ENCODE assay signal across 27 mouse cellular contexts in the genomic region with DNA sequence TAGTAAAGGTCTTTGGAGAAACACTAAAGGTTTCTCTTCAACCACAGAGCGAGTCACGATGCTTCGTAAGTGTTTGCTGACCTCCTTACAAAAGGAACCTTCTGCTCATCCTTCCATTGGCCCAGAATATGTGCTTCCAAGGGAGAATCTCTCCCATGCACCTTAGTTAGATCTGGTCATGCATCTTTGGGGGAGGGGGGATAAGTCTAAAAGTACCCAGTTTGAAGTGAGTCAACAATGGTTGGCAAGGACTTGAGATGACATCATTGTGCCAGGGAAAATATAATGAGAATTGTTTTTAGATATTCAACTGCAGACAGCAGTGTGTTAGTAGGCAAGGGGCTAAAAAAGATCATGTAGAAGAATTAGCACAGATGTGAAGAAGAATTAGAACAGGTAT.
"Had no signal": no experiment of that assay in that cellular context is flagged by ENCODE, and none has a peak within 500 bp of the region (broad histone marks: within the 10 kb centered on the region; RNA-seq: fewer than 3 reads in every experiment).

No protein-coding gene starts in this region.

- ATAC-seq: forebrain, embryonic 13.5 days; forebrain, embryonic 14.5 days; forebrain, embryonic 15.5 days; forebrain, embryonic 16.5 days; forebrain, postnatal 0 days had no signal

- H3K9me3 ChIP-seq: embryonic facial prominence, embryonic 10.5 days; embryonic facial prominence, embryonic 12.5 days; embryonic facial prominence, embryonic 13.5 days; embryonic facial prominence, embryonic 15.5 days; forebrain, embryonic 10.5 days; forebrain, embryonic 12.5 days; forebrain, embryonic 13.5 days; forebrain, embryonic 15.5 days; heart, embryonic 10.5 days had no signal

- H3K36me3 ChIP-seq: embryonic facial prominence, embryonic 10.5 days; embryonic facial prominence, embryonic 12.5 days; embryonic facial prominence, embryonic 13.5 days; embryonic facial prominence, embryonic 15.5 days; forebrain, embryonic 10.5 days; forebrain, embryonic 12.5 days; forebrain, embryonic 15.5 days; heart, embryonic 10.5 days had no signal

- DNase-seq: cerebellum, adult 8-10 months; cerebellum, adult 9-11 months; cerebellum, postnatal 10 days; cerebellum, postnatal 14 days; cerebellum, postnatal 36 days; embryo, embryonic 11 days; forebrain, postnatal 0 days; gastrocnemius, adult 2 months; gastrocnemius, postnatal 10 days; gastrocnemius, postnatal 14 days; gastrocnemius, postnatal 25 days; gastrocnemius, postnatal 36 days; heart, adult 11 months; heart, adult 18-20 months; heart, adult 2 months had no signal

- H3K27ac ChIP-seq: embryonic facial prominence, embryonic 10.5 days; embryonic facial prominence, embryonic 12.5 days; embryonic facial prominence, embryonic 13.5 days; embryonic facial prominence, embryonic 15.5 days; forebrain, embryonic 10.5 days; forebrain, embryonic 12.5 days; forebrain, embryonic 13.5 days; forebrain, embryonic 15.5 days; gastrocnemius, adult 2 months; heart, adult 2 months; heart, embryonic 10.5 days had no signal

- H3K9ac ChIP-seq: embryonic facial prominence, embryonic 12.5 days; embryonic facial prominence, embryonic 13.5 days; embryonic facial prominence, embryonic 15.5 days; forebrain, embryonic 12.5 days; forebrain, embryonic 13.5 days; forebrain, embryonic 15.5 days; forebrain, postnatal 0 days had no signal

- H3K4me3 ChIP-seq: embryonic facial prominence, embryonic 10.5 days; embryonic facial prominence, embryonic 12.5 days; embryonic facial prominence, embryonic 13.5 days; embryonic facial prominence, embryonic 15.5 days; erythroblast, embryonic 14.5 days; forebrain, embryonic 10.5 days; forebrain, embryonic 12.5 days; forebrain, embryonic 13.5 days; forebrain, embryonic 15.5 days; gastrocnemius, adult 2 months; heart, adult 2 months; heart, embryonic 10.5 days had no signal

- H3K27me3 ChIP-seq: embryonic facial prominence, embryonic 12.5 days; embryonic facial prominence, embryonic 13.5 days; embryonic facial prominence, embryonic 15.5 days; forebrain, embryonic 12.5 days; forebrain, embryonic 13.5 days; forebrain, embryonic 15.5 days had no signal

- H3K4me2 ChIP-seq: embryonic facial prominence, embryonic 12.5 days; embryonic facial prominence, embryonic 13.5 days; embryonic facial prominence, embryonic 15.5 days; forebrain, embryonic 12.5 days; forebrain, embryonic 13.5 days; forebrain, embryonic 15.5 days had no signal

- H3K4me1 ChIP-seq: embryonic facial prominence, embryonic 10.5 days; embryonic facial prominence, embryonic 12.5 days; embryonic facial prominence, embryonic 13.5 days; embryonic facial prominence, embryonic 15.5 days; forebrain, embryonic 10.5 days; forebrain, embryonic 12.5 days; forebrain, embryonic 13.5 days; forebrain, embryonic 15.5 days; heart, embryonic 10.5 days had no signal
